Mouse (Mus musculus): ENCODE results near the gene Iqcf3. TPM values are rescaled to one million over a fixed set of nuclear protein-coding genes. Genes with fewer than 3 reads are reported as not detected.
A peak's percentile ranks its signal among the peaks of the same experiment; 100 is the strongest.

The Iqcf3 gene
- total and polyA plus RNA-seq, 3 experiments, result not detected

- Histone ChIP-seq H3K79me2 (replicated peaks; ENCODE audit: control insufficient read depth, insufficient read depth, low read length) (no peaks in the 10 kb centered on the region), H3K27ac (no peak overlapping the region), H3K4me3 (no peak overlapping the region), H3K27me3 (ENCODE audit: control insufficient read depth, insufficient read depth, low read length) (no peaks in the 10 kb centered on the region), H3K9ac (ENCODE audit: low read depth, low read length) (no peak overlapping the region), H3K36me3 (ENCODE audit: control insufficient read depth, insufficient read depth, low read length) (no peaks in the 10 kb centered on the region), H3K4me1 (ENCODE audit: control insufficient read depth, insufficient read depth, low read length) (no peaks in the 10 kb centered on the region)
- peak in 1 of 2 experiments; percentile 11 for DNase-seq
- WGBS, result 87% methylated on average over 17 of the region's 17 CpGs
- intact Hi-C loops (cut with DNase I), result no loop called here
- TF ChIP-seq EP300 (IDR thresholded peaks at IDR 0.05; ENCODE audit: insufficient read depth, low read depth, low read length), result no peak
- no peak for TF ChIP-seq POLR2A (IDR thresholded peaks at IDR 0.05; ENCODE audit: insufficient read depth, low read depth, low read length)
- no peak for TF ChIP-seq CTCF (IDR thresholded peaks at IDR 0.05)
Measured at GRCm38 (mm10) chr9:106483606-106484005, 77.8 kb downstream of the Iqcf3 start.

GRCm38 (mm10) chr9:106483136-106483535 is 78.3 kb downstream of the Iqcf3 start:
- Histone ChIP-seq H3K79me2 (replicated peaks; ENCODE audit: control insufficient read depth, insufficient read depth, low read length) (no peaks in the 10 kb centered on the region), H3K36me3 (ENCODE audit: control insufficient read depth, insufficient read depth, low read length) (no peaks in the 10 kb centered on the region), H3K4me1 (ENCODE audit: control insufficient read depth, insufficient read depth, low read length) (peaks cover under 1% of the 10 kb centered on the region; the same call in 1 of the 2 replicates), H3K27ac (no peak overlapping the region), H3K4me3 (no peak overlapping the region), H3K9ac (ENCODE audit: low read depth, low read length) (no peak overlapping the region), H3K27me3 (ENCODE audit: control insufficient read depth, insufficient read depth, low read length) (no peaks in the 10 kb centered on the region)
- TF ChIP-seq POLR2A (IDR thresholded peaks at IDR 0.05; ENCODE audit: insufficient read depth, low read depth, low read length) (no peak), CTCF (IDR thresholded peaks at IDR 0.05) (no peak), EP300 (IDR thresholded peaks at IDR 0.05; ENCODE audit: insufficient read depth, low read depth, low read length) (no peak)
- DNase-seq, result peak in 1 of 2 experiments; percentile 12
- intact Hi-C loops (cut with DNase I), result no loop called here
- 94% methylated on average over 10 of the region's 10 CpGs for WGBS

GRCm38 (mm10) chr9:106482578-106483115 is 78.8 kb downstream of the Iqcf3 start:
- TF ChIP-seq POLR2A (IDR thresholded peaks at IDR 0.05; ENCODE audit: insufficient read depth, low read depth, low read length) (no peak), EP300 (IDR thresholded peaks at IDR 0.05; ENCODE audit: insufficient read depth, low read depth, low read length) (no peak), CTCF (IDR thresholded peaks at IDR 0.05) (no peak)
- Histone ChIP-seq H3K36me3 (ENCODE audit: control insufficient read depth, insufficient read depth, low read length) (no peaks in the 10 kb centered on the region), H3K4me3 (no peak overlapping the region), H3K4me1 (ENCODE audit: control insufficient read depth, insufficient read depth, low read length) (peaks cover 5% of the 10 kb centered on the region; the same call in 1 of the 2 replicates), H3K27ac (no peak overlapping the region), H3K79me2 (replicated peaks; ENCODE audit: control insufficient read depth, insufficient read depth, low read length) (no peaks in the 10 kb centered on the region), H3K27me3 (ENCODE audit: control insufficient read depth, insufficient read depth, low read length) (no peaks in the 10 kb centered on the region), H3K9ac (ENCODE audit: low read depth, low read length) (no peak overlapping the region)
- DNase-seq, result peak in 1 of 2 experiments; percentile 14
- 85% methylated on average over 17 of the region's 17 CpGs for WGBS
- intact Hi-C loops (cut with DNase I), result no loop called here

GRCm38 (mm10) chr9:106481676-106482075 is 79.8 kb downstream of the Iqcf3 start:
- Histone ChIP-seq H3K27ac (no peak overlapping the region), H3K4me3 (no peak overlapping the region), H3K4me1 (ENCODE audit: control insufficient read depth, insufficient read depth, low read length) (peaks cover 5% of the 10 kb centered on the region; the same call in 1 of the 2 replicates), H3K9ac (ENCODE audit: low read depth, low read length) (no peak overlapping the region), H3K36me3 (ENCODE audit: control insufficient read depth, insufficient read depth, low read length) (no peaks in the 10 kb centered on the region), H3K79me2 (replicated peaks; ENCODE audit: control insufficient read depth, insufficient read depth, low read length) (no peaks in the 10 kb centered on the region), H3K27me3 (ENCODE audit: control insufficient read depth, insufficient read depth, low read length) (no peaks in the 10 kb centered on the region)
- 88% methylated on average over 13 of the region's 13 CpGs for WGBS
- intact Hi-C loops (cut with DNase I), result no loop called here
- TF ChIP-seq POLR2A (IDR thresholded peaks at IDR 0.05; ENCODE audit: insufficient read depth, low read depth, low read length), result no peak
- TF ChIP-seq EP300 (IDR thresholded peaks at IDR 0.05; ENCODE audit: insufficient read depth, low read depth, low read length), result no peak
- TF ChIP-seq CTCF (IDR thresholded peaks at IDR 0.05), result no peak
- DNase-seq, result peak in 1 of 2 experiments; percentile 9

- H3K27ac ChIP-seq, result no peak overlapping the region
- H3K9ac ChIP-seq (ENCODE audit: low read depth, low read length), result no peak overlapping the region
- no peaks in the 10 kb centered on the region for H3K79me2 ChIP-seq (replicated peaks; ENCODE audit: control insufficient read depth, insufficient read depth, low read length)
- intact Hi-C loops (cut with DNase I), result no loop called here
- peak in 1 of 2 experiments; percentile 12 for DNase-seq
- no peaks in the 10 kb centered on the region for H3K36me3 ChIP-seq (ENCODE audit: control insufficient read depth, insufficient read depth, low read length)
- H3K4me1 ChIP-seq (ENCODE audit: control insufficient read depth, insufficient read depth, low read length), result peaks cover 7% of the 10 kb centered on the region
- no peak overlapping the region for H3K4me3 ChIP-seq
- WGBS, result 86% methylated on average over 15 of the region's 15 CpGs
- TF ChIP-seq POLR2A (IDR thresholded peaks at IDR 0.05; ENCODE audit: insufficient read depth, low read depth, low read length) (no peak), EP300 (IDR thresholded peaks at IDR 0.05; ENCODE audit: insufficient read depth, low read depth, low read length) (no peak), CTCF (IDR thresholded peaks at IDR 0.05) (no peak)
- no peaks in the 10 kb centered on the region for H3K27me3 ChIP-seq (ENCODE audit: control insufficient read depth, insufficient read depth, low read length)
Measured at GRCm38 (mm10) chr9:106481075-106481474, 80.4 kb downstream of the Iqcf3 start.

GRCm38 (mm10) chr9:106480541-106480940 is 80.9 kb downstream of the Iqcf3 start:
- TF ChIP-seq POLR2A (IDR thresholded peaks at IDR 0.05; ENCODE audit: insufficient read depth, low read depth, low read length) (no peak), EP300 (IDR thresholded peaks at IDR 0.05; ENCODE audit: insufficient read depth, low read depth, low read length) (no peak), CTCF (IDR thresholded peaks at IDR 0.05) (no peak)
- Histone ChIP-seq H3K27ac (no peak overlapping the region), H3K4me3 (no peak overlapping the region), H3K36me3 (ENCODE audit: control insufficient read depth, insufficient read depth, low read length) (no peaks in the 10 kb centered on the region), H3K27me3 (ENCODE audit: control insufficient read depth, insufficient read depth, low read length) (no peaks in the 10 kb centered on the region), H3K4me1 (ENCODE audit: control insufficient read depth, insufficient read depth, low read length) (peaks cover 8% of the 10 kb centered on the region), H3K79me2 (replicated peaks; ENCODE audit: control insufficient read depth, insufficient read depth, low read length) (no peaks in the 10 kb centered on the region), H3K9ac (ENCODE audit: low read depth, low read length) (no peak overlapping the region)
- DNase-seq, result no peak
- intact Hi-C loops (cut with DNase I), result no loop called here
- WGBS, result 84% methylated on average over 7 of the region's 7 CpGs
